Mouse (Mus musculus): ENCODE measurements around the gene Tmem107.

DNA sequence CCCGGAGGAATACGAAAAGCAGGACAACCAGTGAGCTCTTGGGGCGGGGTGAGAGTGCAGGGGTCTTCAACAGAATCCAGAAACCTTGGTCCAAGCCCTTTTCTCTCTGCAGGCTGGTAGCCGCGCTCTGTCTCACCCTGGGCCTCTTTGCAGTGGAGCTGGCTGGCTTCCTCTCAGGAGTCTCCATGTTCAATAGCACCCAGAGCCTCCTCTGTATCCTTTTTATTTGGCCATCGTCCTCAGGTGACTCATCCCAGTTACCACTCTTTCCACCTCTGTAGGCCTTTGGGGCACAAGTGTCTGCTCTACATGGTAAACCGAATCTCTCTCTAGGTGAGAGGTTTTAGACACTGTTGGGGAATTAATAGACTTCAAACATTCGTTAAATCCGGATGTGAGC lies 656 bp downstream of the Tmem107 start:
- TF ChIP-seq POLR2A (IDR thresholded peaks at IDR 0.05; ENCODE audit: control insufficient read depth, extremely low read depth, insufficient read depth, low read length, poor library complexity) (no peak), CTCF (IDR thresholded peaks at IDR 0.05; ENCODE audit: borderline replicate concordance, control insufficient read depth, extremely low read depth, insufficient read depth, low read length, poor library complexity) (no peak)
